Mouse (Mus musculus): ENCODE data around the gene Gpatch4. TPM values are rescaled to one million over a fixed set of nuclear protein-coding genes. Genes with fewer than 3 reads are reported as not detected.

The Gpatch4 gene
- total and polyA plus RNA-seq, 3 experiments = 21.6 to 128 (median 49.1) TPM

Other genes starting within 250 kb of the Gpatch4 start
- 0.92 and 1.6 TPM in 2 replicates for gene Ntrk1, start 247.9 kb upstream of the Gpatch4 start, total RNA-seq (2012; rRNA removed)
- gene Ntrk1, start 247.9 kb upstream of the Gpatch4 start, total RNA-seq (2014; rRNA removed) = 0.36 and 0.55 TPM in 2 replicates
- gene Ntrk1, start 247.9 kb upstream of the Gpatch4 start, polyA plus RNA-seq (2012; ENCODE audit: insufficient read length, low read depth) = 0.47 and 0.53 TPM in 2 replicates
- 0.08 TPM in 1 of 2 replicates, not detected in the other for gene Insrr, start 246.2 kb upstream of the Gpatch4 start, total RNA-seq (2012; rRNA removed)
- not detected in 2 replicates for gene Insrr, start 246.2 kb upstream of the Gpatch4 start, total RNA-seq (2014; rRNA removed)
- 0.06 TPM in 1 of 2 replicates, not detected in the other for gene Insrr, start 246.2 kb upstream of the Gpatch4 start, polyA plus RNA-seq (2012; ENCODE audit: insufficient read length, low read depth)
- 0.50 and 1.2 TPM in 2 replicates for gene Pear1, start 218.8 kb upstream of the Gpatch4 start, total RNA-seq (2012; rRNA removed)
- gene Pear1, start 218.8 kb upstream of the Gpatch4 start, total RNA-seq (2014; rRNA removed) = 0.20 and 0.22 TPM in 2 replicates
- 0.35 and 0.46 TPM in 2 replicates for gene Pear1, start 218.8 kb upstream of the Gpatch4 start, polyA plus RNA-seq (2012; ENCODE audit: insufficient read length, low read depth)
- gene Sh2d2a, start 196.4 kb upstream of the Gpatch4 start, total RNA-seq (2012; rRNA removed) = 39.2 and 46.6 TPM in 2 replicates
- 19.9 and 23.2 TPM in 2 replicates for gene Sh2d2a, start 196.4 kb upstream of the Gpatch4 start, total RNA-seq (2014; rRNA removed)
- gene Sh2d2a, start 196.4 kb upstream of the Gpatch4 start, polyA plus RNA-seq (2012; ENCODE audit: insufficient read length, low read depth) = 66.8 and 74.5 TPM in 2 replicates
- gene Prcc, start 157.5 kb upstream of the Gpatch4 start, total RNA-seq (2012; rRNA removed) = 48.6 and 51.7 TPM in 2 replicates
- 24.8 and 26.4 TPM in 2 replicates for gene Prcc, start 157.5 kb upstream of the Gpatch4 start, total RNA-seq (2014; rRNA removed)
- gene Prcc, start 157.5 kb upstream of the Gpatch4 start, polyA plus RNA-seq (2012; ENCODE audit: insufficient read length, low read depth) = 55.7 and 58.5 TPM in 2 replicates
- gene Hdgf, start 136.8 kb upstream of the Gpatch4 start, total RNA-seq (2012; rRNA removed) = 199 and 223 TPM in 2 replicates
- 215 and 219 TPM in 2 replicates for gene Hdgf, start 136.8 kb upstream of the Gpatch4 start, total RNA-seq (2014; rRNA removed)
- gene Hdgf, start 136.8 kb upstream of the Gpatch4 start, polyA plus RNA-seq (2012; ENCODE audit: insufficient read length, low read depth) = 468 and 755 TPM in 2 replicates
- 160 and 176 TPM in 2 replicates for gene Mrpl24, start 123.6 kb upstream of the Gpatch4 start, total RNA-seq (2012; rRNA removed)
- 166 and 168 TPM in 2 replicates for gene Mrpl24, start 123.6 kb upstream of the Gpatch4 start, total RNA-seq (2014; rRNA removed)
- gene Mrpl24, start 123.6 kb upstream of the Gpatch4 start, polyA plus RNA-seq (2012; ENCODE audit: insufficient read length, low read depth) = 123 and 156 TPM in 2 replicates
- gene Isg20l2, start 112.8 kb upstream of the Gpatch4 start, total RNA-seq (2012; rRNA removed) = 40.8 and 52.9 TPM in 2 replicates
- 68.8 and 76.2 TPM in 2 replicates for gene Isg20l2, start 112.8 kb upstream of the Gpatch4 start, total RNA-seq (2014; rRNA removed)
- gene Isg20l2, start 112.8 kb upstream of the Gpatch4 start, polyA plus RNA-seq (2012; ENCODE audit: insufficient read length, low read depth) = 44.5 and 45.0 TPM in 2 replicates
- 11.4 and 12.3 TPM in 2 replicates for gene Rrnad1, start 112.4 kb upstream of the Gpatch4 start, total RNA-seq (2012; rRNA removed)
- 7.3 and 8.0 TPM in 2 replicates for gene Rrnad1, start 112.4 kb upstream of the Gpatch4 start, total RNA-seq (2014; rRNA removed)
- gene Rrnad1, start 112.4 kb upstream of the Gpatch4 start, polyA plus RNA-seq (2012; ENCODE audit: insufficient read length, low read depth) = 11.7 and 12.5 TPM in 2 replicates
- gene Crabp2, start 94.4 kb upstream of the Gpatch4 start, total RNA-seq (2012; rRNA removed) = 0.38 TPM in 2 replicates
- 0.27 TPM in 1 of 2 replicates, not detected in the other for gene Crabp2, start 94.4 kb upstream of the Gpatch4 start, total RNA-seq (2014; rRNA removed)
- gene Crabp2, start 94.4 kb upstream of the Gpatch4 start, polyA plus RNA-seq (2012; ENCODE audit: insufficient read length, low read depth) = 0.97 and 1.0 TPM in 2 replicates
- 0.04 TPM in 2 replicates for gene Nes, start 72.0 kb upstream of the Gpatch4 start, total RNA-seq (2012; rRNA removed)
- 0.04 TPM in 1 of 2 replicates, not detected in the other for gene Nes, start 72.0 kb upstream of the Gpatch4 start, total RNA-seq (2014; rRNA removed)
- gene Nes, start 72.0 kb upstream of the Gpatch4 start, polyA plus RNA-seq (2012; ENCODE audit: insufficient read length, low read depth) = 0.04 TPM in 2 replicates
- 0.04 TPM in 1 of 2 replicates, not detected in the other for gene Bcan, start 42.9 kb upstream of the Gpatch4 start, total RNA-seq (2012; rRNA removed)
- not detected in 2 replicates for gene Bcan, start 42.9 kb upstream of the Gpatch4 start, total RNA-seq (2014; rRNA removed)
- gene Bcan, start 42.9 kb upstream of the Gpatch4 start, polyA plus RNA-seq (2012; ENCODE audit: insufficient read length, low read depth) = not detected in 2 replicates
- gene Hapln2, start 15.5 kb upstream of the Gpatch4 start, total RNA-seq (2012; rRNA removed) = not detected in 2 replicates
- gene Hapln2, start 15.5 kb upstream of the Gpatch4 start, total RNA-seq (2014; rRNA removed) = not detected in 2 replicates
- gene Hapln2, start 15.5 kb upstream of the Gpatch4 start, polyA plus RNA-seq (2012; ENCODE audit: insufficient read length, low read depth) = not detected in 2 replicates
- gene Naxe, start 15.4 kb downstream of the Gpatch4 start, total RNA-seq (2012; rRNA removed) = 98.1 and 124 TPM in 2 replicates
- gene Naxe, start 15.4 kb downstream of the Gpatch4 start, total RNA-seq (2014; rRNA removed) = 65.6 and 71.0 TPM in 2 replicates
- 80.5 and 91.3 TPM in 2 replicates for gene Naxe, start 15.4 kb downstream of the Gpatch4 start, polyA plus RNA-seq (2012; ENCODE audit: insufficient read length, low read depth)
- not detected in 2 replicates for gene Ttc24, start 35.2 kb downstream of the Gpatch4 start, total RNA-seq (2012; rRNA removed)
- not detected in 2 replicates for gene Ttc24, start 35.2 kb downstream of the Gpatch4 start, total RNA-seq (2014; rRNA removed)
- gene Ttc24, start 35.2 kb downstream of the Gpatch4 start, polyA plus RNA-seq (2012; ENCODE audit: insufficient read length, low read depth) = not detected in 2 replicates
- gene Iqgap3, start 38.9 kb downstream of the Gpatch4 start, total RNA-seq (2012; rRNA removed) = 15.9 and 21.9 TPM in 2 replicates
- 12.1 and 13.0 TPM in 2 replicates for gene Iqgap3, start 38.9 kb downstream of the Gpatch4 start, total RNA-seq (2014; rRNA removed)
- 16.1 and 18.3 TPM in 2 replicates for gene Iqgap3, start 38.9 kb downstream of the Gpatch4 start, polyA plus RNA-seq (2012; ENCODE audit: insufficient read length, low read depth)
- gene Mef2d, start 99.3 kb downstream of the Gpatch4 start, total RNA-seq (2012; rRNA removed) = 10.9 and 11.0 TPM in 2 replicates
- 4.3 and 4.8 TPM in 2 replicates for gene Mef2d, start 99.3 kb downstream of the Gpatch4 start, total RNA-seq (2014; rRNA removed)
- 51.2 and 75.8 TPM in 2 replicates for gene Mef2d, start 99.3 kb downstream of the Gpatch4 start, polyA plus RNA-seq (2012; ENCODE audit: insufficient read length, low read depth)
- 0.08 TPM in 1 of 2 replicates, not detected in the other for gene Rhbg, start 211.6 kb downstream of the Gpatch4 start, total RNA-seq (2012; rRNA removed)
- gene Rhbg, start 211.6 kb downstream of the Gpatch4 start, total RNA-seq (2014; rRNA removed) = not detected in 2 replicates
- gene Rhbg, start 211.6 kb downstream of the Gpatch4 start, polyA plus RNA-seq (2012; ENCODE audit: insufficient read length, low read depth) = not detected in 2 replicates
- gene Gm38392, start 244.1 kb downstream of the Gpatch4 start, total RNA-seq (2012; rRNA removed) = 0.08 TPM in 1 of 2 replicates, not detected in the other
- gene Gm38392, start 244.1 kb downstream of the Gpatch4 start, total RNA-seq (2014; rRNA removed) = not detected in 2 replicates
- not detected in 2 replicates for gene Gm38392, start 244.1 kb downstream of the Gpatch4 start, polyA plus RNA-seq (2012; ENCODE audit: insufficient read length, low read depth)